Mouse (Mus musculus) adrenal gland, postnatal 4 days (tissue): ENCODE results near the gene Acaa1b. TPM values are rescaled to one million over a fixed set of nuclear protein-coding genes. Genes with fewer than 3 reads are reported as not detected.

Experiments used
- DNase-seq, 2 experiments: peaks; one replicate each; pipeline ENCODE4 v3.0.0; 2021 to 2022; ENCODE audit warnings: low spot score in 2 of 2, mixed read lengths in 2 of 2
- total RNA-seq, 2 experiments: library from RNA; stranded (reverse); gene quantifications; 2 replicates each; pipeline ENCODE4 v1.2.3; 2021

Gene Acaa1b
- total RNA-seq, 2 experiments from 2014 or later, result 15.9 to 23.3 TPM

DNA sequence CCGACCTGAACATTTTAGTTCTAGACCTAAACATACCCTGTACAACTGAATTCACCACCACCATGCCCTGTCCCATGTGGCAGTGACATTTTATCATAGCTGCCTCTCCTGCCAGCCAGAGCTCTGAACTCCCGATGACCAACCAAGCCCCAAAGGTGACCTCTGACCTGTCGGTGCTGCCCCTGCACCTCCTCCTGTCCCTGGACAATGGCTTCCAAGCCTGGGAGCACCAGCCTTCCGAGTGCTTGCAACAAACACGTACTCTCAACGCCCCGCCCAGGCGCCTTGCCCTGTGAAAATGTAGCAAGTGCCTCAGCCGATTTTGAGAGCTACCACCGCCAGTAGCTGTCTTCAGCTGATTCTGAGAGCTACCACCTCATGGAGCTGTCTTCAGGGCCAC lies 11.8 kb downstream of the Acaa1b start:
- DNase-seq, result no peak

DNA sequence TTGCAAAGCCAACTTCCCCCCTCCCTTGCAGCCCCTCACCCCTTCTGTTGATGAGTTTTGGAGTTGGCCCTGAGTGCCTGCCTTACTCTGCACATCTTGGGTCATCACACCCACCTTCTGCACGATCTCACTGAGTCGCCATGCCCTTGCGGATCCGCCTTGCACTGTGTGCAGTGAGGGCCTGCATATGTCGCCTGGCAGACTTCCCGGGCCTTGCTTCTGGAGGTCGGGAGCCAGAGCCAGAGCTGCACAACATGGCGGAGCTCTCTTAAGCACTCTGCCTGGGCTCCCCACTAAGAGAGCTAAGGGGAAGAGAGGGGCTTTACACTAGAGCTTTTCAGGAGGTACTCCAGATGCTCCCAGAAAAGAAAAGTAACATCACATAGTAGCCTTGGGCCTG lies 12.2 kb downstream of the Acaa1b start:
- no peak for DNase-seq

DNA sequence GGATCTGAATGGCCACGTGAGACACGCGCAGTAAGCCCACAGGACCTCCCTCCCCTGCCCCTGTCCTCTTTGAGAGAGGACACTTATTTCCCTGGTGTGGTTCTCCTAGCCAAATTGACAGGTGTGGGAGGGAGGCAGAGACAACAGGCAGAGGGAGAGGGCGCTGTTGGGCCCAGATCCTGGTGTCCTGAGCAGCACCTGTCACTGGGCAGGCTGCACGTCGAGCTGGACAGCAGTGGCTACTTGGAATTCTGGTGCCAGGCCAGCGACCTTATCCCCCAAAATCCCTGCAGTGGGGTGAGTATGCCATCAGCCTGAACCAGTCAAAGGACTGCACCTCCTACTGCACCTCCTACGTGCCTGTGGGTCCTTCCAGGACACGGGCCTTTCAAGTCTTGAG lies 13.5 kb downstream of the Acaa1b start:
- no peak for DNase-seq

DNA sequence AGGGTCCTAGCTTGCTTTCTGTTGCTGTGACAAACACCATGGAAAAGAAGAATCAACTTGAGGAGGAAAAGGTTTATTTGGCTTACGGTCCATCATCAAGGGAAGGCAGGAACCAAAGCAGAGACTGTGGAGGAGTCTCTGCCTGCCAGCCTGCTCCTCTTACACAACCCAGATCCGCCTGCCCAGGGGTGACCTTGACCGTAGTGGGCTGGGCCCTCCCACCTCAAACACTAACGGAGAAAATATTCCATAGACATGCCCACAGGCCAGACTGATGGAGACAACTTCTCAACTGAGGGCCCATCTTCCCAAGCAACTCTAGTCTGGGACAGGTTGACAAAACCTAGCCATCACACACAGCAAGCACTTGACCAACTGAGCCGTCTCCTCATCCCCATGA lies 14.8 kb downstream of the Acaa1b start:
- DNase-seq, result no peak

DNA sequence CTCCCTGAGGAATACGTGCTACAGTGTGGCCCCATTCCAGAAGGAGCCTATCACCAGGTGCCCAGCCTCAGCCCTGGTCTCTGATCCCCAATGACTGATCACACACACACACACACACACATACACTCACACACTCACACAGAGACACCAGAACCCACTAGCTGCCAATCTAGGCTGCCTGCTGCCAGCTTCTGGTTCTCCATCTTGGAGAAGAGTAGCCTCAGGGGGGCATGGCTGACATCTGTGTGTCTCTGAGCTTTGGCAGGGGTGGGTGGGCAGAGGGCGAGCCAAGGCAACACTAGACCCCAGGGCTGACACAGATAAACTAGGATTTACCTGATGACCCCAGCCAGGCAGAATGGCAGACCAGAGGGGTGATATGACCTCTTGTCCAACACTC lies 18.1 kb downstream of the Acaa1b start:
- no peak for DNase-seq

DNA sequence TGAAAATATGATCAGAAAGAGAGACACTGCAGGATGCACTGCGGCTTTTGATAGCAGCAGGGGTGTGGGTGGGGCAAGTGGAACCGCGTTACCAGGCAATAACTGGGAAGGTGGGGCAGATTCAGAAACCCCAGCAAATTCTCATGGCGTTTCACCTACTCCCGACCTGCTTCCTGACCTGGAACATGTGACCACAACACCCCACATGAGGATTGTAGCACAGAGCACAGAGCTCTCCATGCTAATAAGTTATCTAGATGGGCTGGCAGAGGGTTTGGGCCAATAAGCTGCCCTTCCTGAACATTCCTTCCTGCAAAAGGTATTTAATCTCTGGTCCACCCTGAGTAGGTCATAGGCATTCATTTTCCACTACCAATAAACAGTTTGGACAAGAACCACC lies 26.2 kb downstream of the Acaa1b start:
- no peak for DNase-seq

DNA sequence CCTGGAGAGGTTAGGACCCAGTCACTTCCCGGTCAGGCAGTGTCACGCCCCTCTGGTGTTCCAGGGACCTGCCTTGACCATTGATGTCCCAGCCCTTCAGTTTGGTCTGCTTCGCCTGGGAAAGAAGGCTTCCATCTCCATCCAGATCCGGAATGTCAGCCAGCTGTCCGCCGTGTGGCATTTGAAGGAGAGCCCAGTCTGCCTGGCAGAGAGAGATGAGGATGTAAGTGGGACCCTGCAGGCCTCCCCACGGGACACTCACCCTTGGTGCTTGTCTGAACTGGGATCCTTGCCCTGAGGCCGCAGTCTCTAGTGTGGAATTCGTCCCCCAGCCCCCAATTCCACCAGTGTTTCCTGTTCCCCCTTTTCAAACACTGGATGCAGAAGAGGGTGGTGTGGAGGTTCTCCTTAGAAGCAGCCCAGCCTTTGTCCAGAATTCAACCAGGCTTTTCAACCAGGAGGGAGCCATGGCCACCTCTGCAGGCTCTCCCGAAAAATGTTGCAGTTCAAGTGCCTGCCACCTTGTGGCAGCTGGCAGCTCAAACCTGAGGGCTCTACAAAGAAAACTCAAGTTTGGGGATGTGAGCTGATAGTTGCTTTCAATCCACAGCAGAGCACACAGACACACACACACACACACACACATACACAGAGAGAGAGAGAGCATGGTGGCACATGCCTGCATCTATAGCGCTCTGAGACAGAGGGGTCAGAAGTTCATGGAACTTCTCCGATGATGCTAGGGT lies 28.3 kb downstream of the Acaa1b start:
- no peak for DNase-seq

DNA sequence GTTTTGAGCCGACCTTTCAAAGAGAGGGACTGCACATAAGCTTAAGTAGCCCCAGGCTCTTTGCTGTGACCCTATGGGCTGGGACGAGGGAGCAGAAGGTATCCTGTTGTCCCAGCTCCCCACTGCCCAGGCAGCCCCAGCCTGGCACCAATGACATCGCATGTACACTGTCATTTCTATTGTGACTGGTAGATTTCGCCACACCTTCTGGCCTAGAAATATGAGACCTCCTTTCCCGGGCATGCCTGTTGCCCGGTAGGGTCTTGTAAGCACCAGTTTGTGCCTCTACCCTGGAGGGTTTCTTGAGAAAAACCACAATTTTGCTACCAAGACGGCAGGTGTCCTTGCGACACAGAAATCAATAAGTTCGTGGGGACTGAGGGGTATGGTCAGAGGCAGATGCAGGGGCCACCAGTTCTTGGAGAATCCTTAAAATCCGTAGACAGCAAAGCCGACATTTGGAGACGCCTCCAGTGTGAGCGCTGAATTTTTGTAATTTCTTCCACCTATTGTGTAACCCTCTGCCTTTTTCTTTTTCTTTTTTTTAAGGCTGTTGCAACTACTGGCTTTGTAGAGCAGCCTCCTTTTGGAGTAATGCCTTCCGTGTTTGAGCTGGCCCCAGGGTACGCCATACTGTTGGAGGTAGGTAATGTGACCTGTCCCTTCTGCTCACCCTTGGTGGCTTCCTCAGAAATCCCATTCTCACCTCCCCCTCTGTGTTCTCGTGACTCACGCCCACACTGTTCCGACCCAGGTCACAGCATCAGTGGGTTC lies 34.1 kb downstream of the Acaa1b start:
- no peak for DNase-seq

DNA sequence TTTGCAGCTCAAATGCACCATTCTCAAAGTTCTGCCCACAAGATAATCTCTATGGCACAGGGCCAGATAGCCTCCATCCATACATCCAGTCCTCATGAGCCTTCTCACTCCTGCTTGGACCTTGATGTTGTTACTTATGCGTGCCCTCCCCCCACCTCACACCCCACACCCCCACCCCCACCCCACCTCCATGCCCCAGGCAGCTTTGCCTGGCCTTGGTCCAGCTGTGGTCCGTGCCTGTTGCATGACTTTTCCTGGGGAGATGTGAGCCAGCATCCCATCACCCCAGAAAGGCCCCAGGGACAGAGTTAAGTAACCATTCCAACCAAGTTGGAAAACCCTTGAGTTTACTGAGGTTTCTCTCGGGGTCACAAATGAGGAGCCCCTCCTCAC lies 36.7 kb downstream of the Acaa1b start:
- DNase-seq, result no peak

DNA sequence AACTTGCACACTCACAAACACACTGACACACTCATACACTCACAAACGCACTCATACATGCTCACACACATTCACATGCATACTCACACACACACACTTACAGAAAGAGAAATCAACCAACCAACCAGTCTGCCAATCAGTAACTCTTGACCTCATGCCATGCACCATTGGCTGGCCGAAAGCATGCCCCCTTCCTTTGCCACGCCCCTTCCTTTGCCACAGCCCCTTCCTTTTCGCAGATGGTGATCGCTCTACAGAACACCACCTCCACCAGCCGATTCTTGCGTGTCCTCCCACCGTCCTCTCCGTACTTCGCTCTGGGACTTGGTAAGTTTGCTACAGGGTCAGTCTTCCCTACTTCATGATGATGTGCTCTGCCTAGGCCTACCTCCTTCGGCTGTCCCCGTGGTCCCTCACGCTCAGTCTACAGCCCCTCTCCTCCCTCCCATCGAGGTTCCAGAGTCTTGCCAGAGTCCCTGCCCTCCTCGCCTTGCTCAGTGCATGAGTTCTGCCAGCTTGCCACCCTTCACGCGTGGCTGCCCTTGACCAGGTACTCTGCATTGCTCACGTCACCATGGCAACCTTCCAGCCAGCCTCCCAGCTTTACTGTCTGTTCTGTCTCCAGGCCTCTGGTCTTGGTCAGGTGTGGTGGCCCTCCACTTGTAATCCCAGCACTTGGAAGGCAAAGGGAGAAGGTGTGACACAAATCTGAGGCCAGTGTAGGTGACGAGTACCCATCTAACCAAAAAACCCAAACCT lies 37.3 kb downstream of the Acaa1b start:
- DNase-seq, result no peak

DNA sequence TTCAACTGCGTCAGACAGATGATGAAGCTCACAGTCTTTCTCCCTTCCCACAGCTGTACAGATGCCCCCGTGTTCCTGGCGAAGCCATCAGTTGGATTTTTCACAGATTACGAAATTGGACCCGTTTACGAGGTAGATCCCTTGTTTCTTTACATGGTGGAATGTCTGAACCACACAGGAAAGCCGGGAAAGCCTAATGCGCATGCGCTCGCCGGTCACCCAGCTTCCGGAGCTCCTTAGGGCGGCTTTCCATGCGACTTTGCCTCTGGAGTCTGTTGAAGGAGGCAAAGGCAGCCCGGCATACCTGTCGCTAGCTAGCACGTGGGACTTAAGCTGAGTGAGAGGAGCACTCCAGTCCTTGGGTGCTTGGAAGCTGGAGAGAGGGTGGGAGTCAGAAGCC lies 42.0 kb downstream of the Acaa1b start:
- DNase-seq, result no peak

DNA sequence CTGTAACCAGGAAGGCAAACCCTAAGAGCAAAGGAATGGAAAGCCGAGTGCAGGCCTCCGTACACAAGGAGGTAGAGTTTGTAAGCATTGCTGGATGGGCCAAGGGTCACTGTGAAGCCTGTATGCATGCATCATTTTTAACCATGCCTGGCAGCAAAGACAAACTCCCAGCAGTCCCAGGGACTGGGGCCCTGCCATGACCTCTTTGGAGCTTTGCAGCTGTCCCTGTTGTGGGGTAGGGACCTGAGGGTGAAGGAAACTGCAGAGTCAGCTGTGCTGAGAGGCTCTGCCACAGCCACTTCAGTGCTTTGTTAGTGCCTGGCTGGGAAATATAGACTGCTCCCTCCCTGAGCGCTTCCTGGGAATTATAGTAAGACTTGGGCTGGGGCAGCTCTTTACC lies 46.3 kb downstream of the Acaa1b start:
- no peak for DNase-seq

DNA sequence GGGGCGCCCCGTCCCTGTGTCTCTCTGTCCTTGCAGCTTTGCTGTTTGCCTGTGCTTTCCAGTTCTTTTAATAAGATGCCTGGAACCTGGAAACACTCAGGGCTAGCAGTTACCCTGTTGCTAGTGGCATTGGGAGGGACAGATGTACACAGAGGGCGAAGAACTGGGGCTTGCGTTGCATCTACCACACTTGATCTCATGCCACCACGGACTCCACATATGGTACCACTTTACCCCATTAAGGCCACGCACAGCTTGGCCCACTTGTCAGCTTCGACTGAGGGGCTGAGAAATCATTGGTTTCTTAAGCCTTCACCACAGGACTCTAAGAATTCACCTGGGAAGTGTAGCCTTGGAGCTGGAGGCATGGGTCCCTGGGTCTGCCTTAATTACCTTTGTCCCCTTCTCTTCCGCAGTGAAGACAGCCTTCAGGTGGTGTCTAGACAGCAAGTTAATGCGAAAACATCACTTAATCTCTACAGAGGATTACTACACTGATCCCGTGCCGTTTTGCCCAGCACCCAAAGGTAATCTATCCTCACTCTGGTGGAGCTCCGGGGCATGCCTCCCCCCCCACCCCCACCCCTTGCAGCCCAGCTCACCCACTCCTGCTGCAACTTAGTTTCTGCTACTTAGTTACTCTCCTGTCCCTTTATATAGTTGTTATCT lies 47.1 kb downstream of the Acaa1b start:
- no peak for DNase-seq

DNA sequence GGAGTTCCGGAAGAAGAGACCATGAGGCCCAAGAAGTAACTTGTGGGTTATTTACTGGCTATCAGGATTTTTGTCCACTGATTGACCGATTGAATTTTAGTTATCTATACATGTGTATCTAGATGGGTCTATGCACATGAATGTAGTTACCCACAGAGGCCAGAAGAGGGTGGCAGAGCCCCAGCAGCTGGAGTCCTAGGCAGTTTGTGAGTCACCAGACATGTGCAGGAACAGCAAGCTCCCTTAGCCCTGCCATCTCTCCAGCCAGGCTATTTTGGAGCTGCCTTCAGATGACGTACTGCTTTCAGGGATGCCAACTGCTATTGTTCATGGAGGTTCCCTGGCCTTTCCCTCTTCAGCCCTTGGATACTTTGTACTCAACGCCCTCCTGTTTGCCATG lies 49.3 kb downstream of the Acaa1b start:
- DNase-seq, result no peak

DNA sequence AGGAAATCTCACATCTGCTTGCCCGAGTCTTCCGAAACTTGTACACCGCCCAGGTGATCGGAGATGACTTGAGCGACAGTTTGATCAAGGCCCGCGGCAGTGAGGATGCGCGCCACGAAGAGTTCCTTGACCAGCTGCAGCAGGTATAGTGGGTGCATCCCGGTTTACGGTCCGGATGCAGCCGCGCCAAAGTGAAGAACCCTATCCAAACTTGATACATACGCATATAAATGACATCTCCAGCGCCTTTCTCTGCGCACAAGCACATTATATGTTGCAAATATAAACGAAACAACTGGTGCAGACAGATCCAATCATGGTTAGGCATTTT lies 54.1 kb downstream of the Acaa1b start:
- DNase-seq, result no peak

DNA sequence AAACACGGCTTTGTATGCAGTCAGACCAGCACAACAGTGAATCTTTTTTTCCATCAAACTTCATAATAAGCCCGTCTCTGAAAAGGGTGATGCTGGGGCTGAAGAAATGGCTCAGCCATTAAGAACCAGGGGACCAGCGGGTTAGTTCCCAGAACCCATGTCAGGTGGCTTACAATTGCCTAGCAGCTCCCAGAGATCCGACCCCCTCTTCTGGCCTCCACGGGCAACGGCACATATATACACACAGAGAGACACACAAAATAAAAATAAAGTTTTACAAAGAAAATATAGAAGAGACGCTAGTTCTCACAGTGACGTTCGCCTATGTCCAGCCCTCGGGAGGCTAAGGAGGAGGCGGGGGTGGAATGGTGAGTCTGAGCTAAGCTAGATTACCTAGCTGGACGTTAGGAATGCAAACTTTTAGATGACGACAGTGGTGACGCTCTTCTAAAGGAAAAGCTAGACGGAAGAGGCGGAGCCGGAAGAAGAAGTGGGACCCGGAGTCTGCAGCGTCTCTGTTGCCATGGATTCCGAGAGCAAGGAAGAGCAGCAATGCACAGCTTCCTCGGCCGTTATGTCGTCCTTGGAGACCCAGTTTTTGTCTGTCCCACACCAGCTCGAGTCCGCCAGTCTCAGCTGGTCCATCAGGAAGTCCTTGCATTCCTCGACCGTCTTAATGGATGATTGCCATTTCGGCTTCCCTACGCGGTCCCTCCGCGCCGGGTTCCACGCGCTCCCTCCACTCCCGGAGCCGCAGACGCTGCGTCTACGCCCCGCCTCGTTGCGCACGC lies 54.7 kb downstream of the Acaa1b start, which contains the start of gene Dlec1:
Gene Dlec1, plus strand, starts transcription at position 487 of the 791 bp plus-strand sequence.
- peak in 1 of 2 experiments; percentile 37 for DNase-seq

DNA sequence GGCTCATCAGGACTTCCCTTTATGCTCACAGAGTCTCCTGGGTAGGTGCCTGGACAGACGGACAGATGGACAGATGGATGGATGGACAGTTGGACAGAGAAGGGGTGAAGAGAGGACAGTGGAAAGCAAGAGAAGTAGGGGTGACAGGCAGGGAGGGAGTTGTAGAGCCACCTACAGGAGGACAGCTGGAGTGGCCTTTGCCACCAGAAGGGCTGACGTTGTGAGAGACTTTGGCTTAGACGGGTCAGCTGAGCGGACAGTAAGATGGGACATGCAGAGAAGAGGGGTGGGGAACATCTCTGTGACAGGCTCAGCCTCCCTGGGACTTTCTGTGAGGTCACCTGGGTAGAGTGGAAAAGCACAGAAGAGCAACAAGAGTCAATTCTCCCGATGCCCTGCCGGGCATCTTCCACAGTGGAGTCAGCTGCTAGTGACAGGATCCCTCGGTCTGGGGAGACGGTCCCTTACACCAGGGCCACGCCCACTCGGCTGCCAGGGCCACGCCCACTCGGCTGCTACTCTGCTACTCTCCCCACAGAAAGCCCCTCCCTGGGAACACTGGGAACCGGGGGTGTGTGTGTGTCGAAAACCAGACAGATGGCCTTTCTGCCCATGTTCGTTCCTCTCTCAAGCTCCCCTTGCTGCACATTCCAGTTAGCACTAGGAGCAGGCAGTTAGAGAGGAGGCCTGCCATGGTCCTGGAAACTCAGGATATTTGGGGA lies 56.6 kb downstream of the Acaa1b start:
- DNase-seq, result no peak
